Mouse (Mus musculus) hindlimb bud, embryonic 11.5 days (tissue): ENCODE measurements around the gene Mmachc.
"Not testable (repeated sequence)": the region's sequence is repeated elsewhere in the genome, so short reads cannot be mapped to it uniquely, and the experiment has no call there.

Experiments
- DNase-seq: peaks from one replicate; pipeline ENCODE4 v3.0.0-alpha.2; 2012; ENCODE audit warnings: low read depth, low spot score; ENCODE audit errors: extremely low spot score

Mmachc gene

GRCm38 (mm10) chr4:116693785-116694184 is 14.4 kb downstream of the Mmachc start:
- no peak for DNase-seq

GRCm38 (mm10) chr4:116692146-116692545 is 16.1 kb downstream of the Mmachc start:
- DNase-seq, result no peak

GRCm38 (mm10) chr4:116689309-116689876 is 18.8 kb downstream of the Mmachc start:
- no peak for DNase-seq

GRCm38 (mm10) chr4:116687041-116687440 is 21.2 kb downstream of the Mmachc start:
- no peak for DNase-seq

GRCm38 (mm10) chr4:116685402-116686061 is 22.7 kb downstream of the Mmachc start, which contains the start of gene Prdx1:
Gene Prdx1, plus strand, starts transcription at chr4:116685544.
- DNase-seq, result peak; percentile 82

GRCm38 (mm10) chr4:116684665-116685064 is 23.5 kb downstream of the Mmachc start:
- DNase-seq, result no peak

GRCm38 (mm10) chr4:116683957-116684356 is 24.2 kb downstream of the Mmachc start:
- DNase-seq, result no peak

GRCm38 (mm10) chr4:116680521-116680920 is 27.7 kb downstream of the Mmachc start:
- DNase-seq, result not testable (repeated sequence)

GRCm38 (mm10) chr4:116679141-116679540 is 29.1 kb downstream of the Mmachc start:
- no peak for DNase-seq

GRCm38 (mm10) chr4:116677808-116678207 is 30.4 kb downstream of the Mmachc start:
- no peak for DNase-seq

GRCm38 (mm10) chr4:116676027-116676426 is 32.2 kb downstream of the Mmachc start:
- no peak for DNase-seq

GRCm38 (mm10) chr4:116674761-116675160 is 33.4 kb downstream of the Mmachc start:
- not testable (repeated sequence) for DNase-seq

GRCm38 (mm10) chr4:116672785-116673184 is 35.4 kb downstream of the Mmachc start:
- no peak for DNase-seq

GRCm38 (mm10) chr4:116669291-116669690 is 38.9 kb downstream of the Mmachc start:
- no peak for DNase-seq

- no peak for DNase-seq
These were observed 40.1 kb downstream of the Mmachc start for GRCm38 (mm10) chr4:116668145-116668544.

GRCm38 (mm10) chr4:116666625-116667024 is 41.6 kb downstream of the Mmachc start:
- no peak for DNase-seq

- DNase-seq, result no peak
These were observed 46.2 kb downstream of the Mmachc start for GRCm38 (mm10) chr4:116661998-116662397.

GRCm38 (mm10) chr4:116660829-116661228 is 47.4 kb downstream of the Mmachc start:
- no peak for DNase-seq

- not testable (repeated sequence) for DNase-seq
These were observed 48.3 kb downstream of the Mmachc start for GRCm38 (mm10) chr4:116659916-116660315.

- DNase-seq, result no peak
These were observed 48.7 kb downstream of the Mmachc start for GRCm38 (mm10) chr4:116659474-116659873.

- DNase-seq, result no peak
These were observed 50.2 kb downstream of the Mmachc start for GRCm38 (mm10) chr4:116657971-116658370.

- DNase-seq, result no peak
These were observed 52.5 kb downstream of the Mmachc start for GRCm38 (mm10) chr4:116655658-116656057.

GRCm38 (mm10) chr4:116655100-116655499 is 53.1 kb downstream of the Mmachc start:
- DNase-seq, result no peak
